Mouse (Mus musculus) CH12.LX (cell line): ENCODE measurements around the gene Pop7.

Source experiments
- BHLHE40 ChIP-seq: IDR thresholded peaks from 2 replicates; pipeline ENCODE4 v1.6.1; 2011; ENCODE audit warnings: mild to moderate bottlenecking, low read depth, low read length, improper control_type of control experiment
- CTCF ChIP-seq, 2 experiments: IDR thresholded peaks in 1 of 2; conservative IDR thresholded peaks in 1 of 2; 2 replicates each; pipeline ENCODE4 v1.5.1; 2011 to 2012; ENCODE audit warnings: low read depth in 2 of 2, low read length in 2 of 2, improper control_type of control experiment in 1 of 2, inconsistent platforms in 1 of 2, mild to moderate bottlenecking in 1 of 2, moderate library complexity in 1 of 2
- ELF1 ChIP-seq: IDR thresholded peaks from 2 replicates; pipeline ENCODE4 v1.6.1; 2014; ENCODE audit warnings: low read depth, mild to moderate bottlenecking, inconsistent platforms, low read length, improper control_type of control experiment
- EP300 ChIP-seq: IDR thresholded peaks from 2 replicates; pipeline ENCODE4 v1.6.1; 2011; ENCODE audit warnings: low read length, improper control_type of control experiment
- IRF4 ChIP-seq: IDR thresholded peaks from 2 replicates; pipeline ENCODE4 v1.6.1; 2014; ENCODE audit warnings: low read depth, mild to moderate bottlenecking, inconsistent platforms, low read length, improper control_type of control experiment
- JUN ChIP-seq: IDR thresholded peaks from 2 replicates; pipeline ENCODE4 v1.6.1; 2011; ENCODE audit warnings: low read depth, mild to moderate bottlenecking, low read length, improper control_type of control experiment, moderate library complexity; ENCODE audit not compliant: insufficient read depth
- MAFK ChIP-seq: IDR thresholded peaks from 2 replicates; pipeline ENCODE4 v1.6.1; 2011; ENCODE audit warnings: low read length, improper control_type of control experiment; ENCODE audit not compliant: insufficient replicate concordance
- POLR2A ChIP-seq: IDR thresholded peaks from 2 replicates; pipeline ENCODE4 v1.6.1; 2011; ENCODE audit warnings: low read depth, mild to moderate bottlenecking, improper control_type of control experiment, low read length
- POLR2AphosphoS2 ChIP-seq: IDR thresholded peaks from 2 replicates; pipeline ENCODE4 v1.6.1; 2011; ENCODE audit warnings: low read depth, low read length, improper control_type of control experiment
- RCOR1 ChIP-seq: conservative IDR thresholded peaks from 2 replicates; pipeline ENCODE4 v1.6.1; 2012; ENCODE audit warnings: low read depth, mild to moderate bottlenecking, inconsistent platforms, low read length, improper control_type of control experiment
- TCF12 ChIP-seq: IDR thresholded peaks from 2 replicates; pipeline ENCODE4 v1.6.1; 2014; ENCODE audit warnings: low read depth, mild to moderate bottlenecking, inconsistent platforms, low read length, improper control_type of control experiment
- USF1 ChIP-seq: IDR thresholded peaks from 2 replicates; pipeline ENCODE4 v1.6.1; 2014; ENCODE audit warnings: low read depth, mild to moderate bottlenecking, inconsistent platforms, low read length, improper control_type of control experiment
- ZNF384 ChIP-seq: IDR thresholded peaks from 2 replicates; pipeline ENCODE4 v1.6.1; 2012; ENCODE audit warnings: low read depth, low read length, improper control_type of control experiment, inconsistent platforms

DNA sequence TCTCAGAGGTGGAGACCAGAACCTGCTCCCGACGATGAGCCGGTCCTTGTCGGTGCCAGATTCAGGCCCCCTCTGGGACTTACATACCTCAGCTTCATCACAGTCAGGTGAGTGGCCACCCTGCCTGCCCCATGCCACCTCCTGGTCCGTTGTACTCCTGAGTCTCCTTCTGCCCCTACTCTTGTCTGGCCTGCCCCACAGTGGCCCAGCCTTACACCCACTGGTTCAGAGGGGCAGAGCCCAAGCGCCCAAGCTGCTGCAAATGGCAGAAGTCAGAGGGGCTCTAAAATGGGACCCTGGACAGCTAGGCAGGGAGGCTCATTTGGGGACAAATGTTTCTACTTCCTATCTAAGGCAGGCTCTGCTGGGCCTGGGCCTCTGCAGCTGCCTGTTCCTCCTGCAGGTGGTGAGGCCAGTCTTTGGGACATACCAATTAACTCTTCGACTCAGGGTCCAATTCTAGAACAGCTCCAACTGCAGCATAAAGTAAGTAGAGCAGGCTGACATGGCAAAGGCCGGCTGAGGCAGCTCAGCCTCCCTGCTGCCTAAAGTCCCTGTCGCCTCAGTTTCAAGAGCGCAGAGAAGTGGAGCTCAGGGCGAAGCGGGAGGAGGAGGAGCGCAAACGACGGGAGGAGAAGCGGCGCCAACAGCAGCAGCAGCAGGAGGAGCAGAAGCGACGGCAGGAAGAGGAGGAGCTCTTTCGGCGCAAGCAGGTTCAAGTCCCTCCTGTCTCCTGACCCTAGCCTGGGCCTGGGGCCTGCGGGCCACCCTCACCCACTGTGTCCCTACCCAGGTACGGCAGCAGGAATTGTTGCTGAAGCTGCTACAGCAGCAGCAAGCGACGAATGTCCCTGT is 21.3 kb upstream of the Pop7 start:
- no peak for TF ChIP-seq BHLHE40
- TF ChIP-seq ZNF384 = no peak
- TF ChIP-seq ELF1 = no peak
- no peak for TF ChIP-seq POLR2AphosphoS2
- no peak for TF ChIP-seq JUN
- no peak for TF ChIP-seq TCF12
- TF ChIP-seq USF1 = no peak
- TF ChIP-seq MAFK = no peak
- TF ChIP-seq EP300 = no peak
- no peak for TF ChIP-seq CTCF (conservative IDR thresholded peaks at IDR 0.05 in 1 of 2, IDR thresholded peaks at IDR 0.05 in 1 of 2; ENCODE audit: low read depth in 2 of 2, low read length in 2 of 2)
- TF ChIP-seq POLR2A = no peak
- no peak for TF ChIP-seq RCOR1
- no peak for TF ChIP-seq IRF4
